Mouse (Mus musculus): Measurements from ENCODE around the gene Wdr19.

- no peak for TF ChIP-seq TAL1 (IDR thresholded peaks at IDR 0.05; ENCODE audit: low read length)
- TF ChIP-seq GATA1 (IDR thresholded peaks at IDR 0.05; ENCODE audit: low read length), result no peak
Measured at GRCm38 (mm10) chr5:65157412-65158381, 41.8 kb upstream of the Wdr19 start.

Measured in erythroblast, embryonic 14.5 days (primary cell).